9 mouse cellular contexts compared by ENCODE assay signal in genomic region chr12:72427722-72428126, GRCm38 (mm10). TPM values are rescaled to one million over a fixed set of nuclear protein-coding genes. Genes with fewer than 3 reads are reported as not detected.
DNase-seq lines count a peak whose midpoint lies in the region; ATAC-seq lines count a peak whose summit lies in the region.
"Had no signal": no experiment of that assay in that cellular context is flagged by ENCODE, and none has a peak within 500 bp of the region (broad histone marks: within the 10 kb centered on the region; RNA-seq: fewer than 3 reads in every experiment).

No protein-coding gene starts in this region.

- H3K36me3 ChIP-seq in limb, embryonic 10.5 days: no peaks in the 10 kb centered on the region
- no peaks in the 10 kb centered on the region for H3K36me3 ChIP-seq in midbrain, embryonic 15.5 days (replicated peaks)

- 29% methylated on average over 11 of the region's 11 CpGs for WGBS in limb, embryonic 10.5 days
- 20% methylated on average over 11 of the region's 11 CpGs for WGBS in midbrain, embryonic 15.5 days

- no peak overlapping the region for H3K9ac ChIP-seq in midbrain, embryonic 15.5 days

- H3K27me3 ChIP-seq in limb, embryonic 10.5 days (ENCODE audit: low read depth, poor library complexity, severe bottlenecking): no peaks in the 10 kb centered on the region
- no peaks in the 10 kb centered on the region for H3K27me3 ChIP-seq in midbrain, embryonic 15.5 days (replicated peaks)

- no peaks in the 10 kb centered on the region for H3K9me3 ChIP-seq in limb, embryonic 10.5 days (replicated peaks)
- H3K9me3 ChIP-seq in midbrain, embryonic 15.5 days: no peaks in the 10 kb centered on the region

- DNase-seq in heart, adult 11 months: peak; percentile 91
- DNase-seq in heart, postnatal 25 days (ENCODE audit: low spot score): no peak
- DNase-seq in embryo, embryonic 10.5 days (ENCODE audit: low spot score): peak; percentile 82
- peak; percentile 66 for DNase-seq in kidney, adult 9 months
- DNase-seq in limb, embryonic 10.5 days (ENCODE audit: low spot score): peak; percentile 69
- DNase-seq in spleen, postnatal 36 days (ENCODE audit: low spot score in 2 of 2): peak; percentile 29 to 32

- intact Hi-C loops in heart, postnatal 25 days (cut with DNase I): loop anchor here (2.0 kb wide), 1 partner anchor 323 kb away; no protein-coding TSS in a partner anchor

- H3K4me3 ChIP-seq in limb, embryonic 10.5 days: no peak overlapping the region
- no peak overlapping the region for H3K4me3 ChIP-seq in midbrain, embryonic 15.5 days

- peak; percentile 78 for ATAC-seq in granulocyte monocyte progenitor cell, adult 5-6 weeks (replicated peaks; ENCODE audit: poor library complexity, severe bottlenecking)
- peak; percentile 78 for ATAC-seq in midbrain, embryonic 15.5 days (replicated peaks)

- no peaks in the 10 kb centered on the region for H3K4me1 ChIP-seq in limb, embryonic 10.5 days
- no peaks in the 10 kb centered on the region for H3K4me1 ChIP-seq in midbrain, embryonic 15.5 days

- H3K4me2 ChIP-seq in midbrain, embryonic 15.5 days: peak overlapping the region; percentile 42

- H3K27ac ChIP-seq in limb, embryonic 10.5 days: no peak overlapping the region
- no peak overlapping the region for H3K27ac ChIP-seq in midbrain, embryonic 15.5 days

RNA-seq across cellular contexts. Expression of gene Lrrc9, which starts 13.9 kb away (rescaled TPM):
- total RNA-seq in heart, postnatal 25 days (2021): under 1 TPM; 0.05 to 0.17 TPM
- 0.36 TPM in 1 of 2 replicates, not detected in the other for total RNA-seq in granulocyte monocyte progenitor cell, adult 5-6 weeks (2014; fragmentation: Nextera tagmentation)
- total RNA-seq in granulocyte monocyte progenitor cell, adult 5-6 weeks (2017): 0.41 and 0.52 TPM in 2 replicates
- 0.80 and 0.89 TPM in 2 replicates for polyA plus RNA-seq in limb, embryonic 10.5 days (2016; fragmentation: Nextera tagmentation; extraction: Ambion mirVana)
- polyA plus RNA-seq in midbrain, embryonic 15.5 days (2015; fragmentation: Nextera tagmentation; extraction: Ambion mirVana): 4.0 and 4.3 TPM in 2 replicates
- polyA plus RNA-seq: C2C12 had no signal

RNA-seq across cellular contexts. Expression of gene Rtn1, which starts 18.9 kb away (rescaled TPM):
- 1 to 10 TPM; 3.1 to 5.3 TPM for total RNA-seq in heart, postnatal 25 days (2021)
- not detected in 2 replicates for total RNA-seq in granulocyte monocyte progenitor cell, adult 5-6 weeks (2014; fragmentation: Nextera tagmentation)
- not detected in 2 replicates for total RNA-seq in granulocyte monocyte progenitor cell, adult 5-6 weeks (2017)
- polyA plus RNA-seq in limb, embryonic 10.5 days (2016; fragmentation: Nextera tagmentation; extraction: Ambion mirVana): 8.3 and 11.4 TPM in 2 replicates
- 3,115 and 3,141 TPM in 2 replicates for polyA plus RNA-seq in midbrain, embryonic 15.5 days (2015; fragmentation: Nextera tagmentation; extraction: Ambion mirVana)
- polyA plus RNA-seq: C2C12 had no signal

Comparison
In these comparisons a context has a peak if more than half of its experiments do, and no peak if none do; other contexts are left out.
1. RNA of gene Rtn1, which starts 18.9 kb away (total RNA-seq): 3.1 to 5.3 TPM in heart, postnatal 25 days; not detected in granulocyte monocyte progenitor cell, adult 5-6 weeks; every median in the first group is over 4 times any median in the second.